Mouse (Mus musculus) forebrain, postnatal 0 days (tissue): ENCODE measurements around the gene Yy2. TPM values are rescaled to one million over a fixed set of nuclear protein-coding genes. Genes with fewer than 3 reads are reported as not detected.

Experiments
- ATAC-seq: fragments of 200-750 bp; cut with Nextera tagmentation; 2 replicates; pipeline ENCODE4 v1.8.0; 2017; ENCODE audit warnings: mild to moderate bottlenecking, moderate library complexity
- DNase-seq: peaks from one replicate; pipeline ENCODE4 v3.0.0-alpha.2; 2015
- H3K27ac ChIP-seq: fragments of 300-500 bp; sonication (generic); 2 replicates; pipeline ENCODE4 v1.5.1; 2014; ENCODE audit warnings: low read depth, mild to moderate bottlenecking, antibody characterized with exemption, low read length, moderate library complexity, mixed read lengths
- H3K27me3 ChIP-seq: fragments of 300-500 bp; sonication (generic); 2 replicates; pipeline ENCODE4 v1.6.1; 2014; ENCODE audit warnings: mild to moderate bottlenecking, low read length, mixed read lengths; ENCODE audit not compliant: insufficient read depth
- H3K36me3 ChIP-seq: fragments of 300-500 bp; sonication (generic); 2 replicates; pipeline ENCODE4 v1.6.1; 2014; ENCODE audit warnings: mild to moderate bottlenecking, moderate library complexity; ENCODE audit not compliant: insufficient read depth
- H3K4me1 ChIP-seq: fragments of 300-500 bp; sonication (generic); 2 replicates; pipeline ENCODE4 v1.6.1; 2014; ENCODE audit warnings: antibody characterized with exemption; ENCODE audit not compliant: insufficient read depth
- H3K4me2 ChIP-seq: fragments of 300-500 bp; sonication (generic); 2 replicates; pipeline ENCODE4 v1.6.1; 2014; ENCODE audit warnings: low read depth, mild to moderate bottlenecking, moderate library complexity
- H3K4me3 ChIP-seq: fragments of 300-500 bp; sonication (generic); 2 replicates; pipeline ENCODE4 v1.5.1; 2014; ENCODE audit warnings: low read depth, low read length, mixed read lengths
- H3K9ac ChIP-seq: fragments of 300-500 bp; sonication (generic); 2 replicates; pipeline ENCODE4 v1.6.1; 2014; ENCODE audit warnings: mild to moderate bottlenecking
- H3K9me3 ChIP-seq: fragments of 300-500 bp; sonication (generic); 2 replicates; pipeline ENCODE4 v1.6.1; 2016; ENCODE audit warnings: low read length
- CTCF ChIP-seq: sonication (generic); IDR thresholded peaks from 2 replicates; pipeline ENCODE4 v1.5.1; 2016; ENCODE audit warnings: antibody characterized with exemption, control low read depth, low read depth
- WGBS: fragments of 180-500 bp; shearing (Covaris S2); extraction: QIAGEN DNeasy Blood & Tissue Kit; methylation state at CpG from one replicate; pipeline ENCODE4 v1.1.7; 2014; 5-methylcytosine and 5-hydroxymethylcytosine counted together
- polyA plus RNA-seq: library from polyadenylated mRNA; unstranded; fragments of >200 nt; fragmentation: Nextera tagmentation; extraction: Ambion mirVana; gene quantifications from 2 replicates; pipeline ENCODE4 v1.2.1, GENCODE M21; 2015
- total RNA-seq: library from RNA; depleted of rRNA; stranded (reverse); fragments of >200 nt; gene quantifications from 2 replicates; pipeline ENCODE4 v1.2.3, GENCODE M21; 2014; rRNA removed

Yy2 gene
- total and polyA plus RNA-seq, 2 experiments from 2014 or later: 1.3 to 4.1 TPM

DNA sequence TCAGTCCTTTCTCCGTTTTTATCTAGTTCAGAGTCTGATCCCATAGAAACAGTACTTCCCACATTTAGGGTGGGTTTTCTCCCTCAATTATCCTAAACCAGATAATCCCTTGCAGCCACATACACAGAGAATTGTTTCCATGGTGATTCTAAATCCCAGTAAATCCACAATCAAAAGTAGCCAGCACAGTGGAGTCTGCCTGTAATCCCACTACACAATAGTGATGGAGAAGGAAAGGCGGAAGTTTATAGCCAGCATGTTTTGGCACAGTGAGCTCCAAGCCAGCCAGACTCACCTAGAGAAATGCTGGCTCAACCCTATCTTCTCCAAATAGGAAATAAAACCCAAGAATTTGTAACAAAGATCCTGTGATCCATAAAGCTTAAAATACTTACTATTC lies 25.8 kb upstream of the Yy2 start:
- no peak for ATAC-seq
- no peaks in the 10 kb centered on the region for H3K9me3 ChIP-seq
- no peak for TF ChIP-seq CTCF
- no peaks in the 10 kb centered on the region for H3K36me3 ChIP-seq
- no peak overlapping the region for H3K4me2 ChIP-seq
- H3K27me3 ChIP-seq: no peaks in the 10 kb centered on the region
- no peak overlapping the region for H3K9ac ChIP-seq
- H3K4me3 ChIP-seq: no peak overlapping the region
- WGBS: 46% methylated on average over 2 of the region's 2 CpGs
- no peak overlapping the region for H3K27ac ChIP-seq
- peaks cover 4% of the 10 kb centered on the region for H3K4me1 ChIP-seq
- DNase-seq: no peak

DNA sequence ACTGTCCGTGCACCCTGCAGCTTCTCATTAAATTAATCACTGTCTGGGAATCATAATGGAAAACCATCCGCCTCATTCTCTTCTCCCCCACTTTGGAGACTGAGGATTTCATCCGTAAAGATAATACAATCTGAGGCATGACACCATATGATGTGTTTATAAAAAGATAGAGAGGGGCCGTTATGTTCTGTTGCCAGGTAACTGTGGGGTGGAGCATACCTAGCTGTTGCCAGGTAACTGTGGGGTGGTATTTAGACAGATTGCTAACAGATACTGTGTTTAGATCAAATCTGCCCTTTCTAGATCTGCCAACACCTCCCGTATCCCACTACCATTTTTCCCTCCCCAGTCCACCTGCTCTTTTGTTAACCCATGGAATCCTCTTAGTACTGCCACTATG lies 18.2 kb upstream of the Yy2 start:
- H3K4me1 ChIP-seq: no peaks in the 10 kb centered on the region
- H3K9me3 ChIP-seq: no peaks in the 10 kb centered on the region
- H3K36me3 ChIP-seq: no peaks in the 10 kb centered on the region
- no peak overlapping the region for H3K9ac ChIP-seq
- no peak for TF ChIP-seq CTCF
- no peak overlapping the region for H3K27ac ChIP-seq
- no peaks in the 10 kb centered on the region for H3K27me3 ChIP-seq
- no peak overlapping the region for H3K4me3 ChIP-seq
- 52% methylated on average over 5 of the region's 5 CpGs for WGBS
- DNase-seq: peak; percentile 8
- peak; percentile 50; the same call in 1 of the 2 replicates for ATAC-seq
- no peak overlapping the region for H3K4me2 ChIP-seq

DNA sequence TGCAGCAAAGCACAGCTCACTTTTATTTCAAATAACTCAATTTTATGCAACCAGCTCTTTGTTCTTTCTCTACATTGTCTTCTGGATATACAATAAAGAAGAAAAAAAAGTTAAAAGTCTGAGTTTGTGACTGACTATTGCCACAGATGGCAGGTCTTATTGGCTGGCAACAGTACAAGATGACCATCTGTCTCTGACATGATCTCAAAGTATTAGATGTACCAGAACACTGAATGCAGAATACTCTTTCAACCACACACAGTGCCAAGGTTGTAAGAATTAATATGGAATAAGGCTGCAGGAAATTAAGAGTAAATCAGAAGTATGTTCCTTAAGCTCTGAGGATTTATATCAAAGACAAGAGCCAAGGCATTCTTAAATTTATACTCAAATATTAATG lies 17.6 kb upstream of the Yy2 start:
- DNase-seq (no peak), ATAC-seq (no peak)
- Histone ChIP-seq H3K9ac (no peak overlapping the region), H3K36me3 (no peaks in the 10 kb centered on the region), H3K4me3 (no peak overlapping the region), H3K27ac (no peak overlapping the region), H3K4me1 (no peaks in the 10 kb centered on the region), H3K4me2 (no peak overlapping the region), H3K27me3 (no peaks in the 10 kb centered on the region), H3K9me3 (no peaks in the 10 kb centered on the region)
- no peak for TF ChIP-seq CTCF

DNA sequence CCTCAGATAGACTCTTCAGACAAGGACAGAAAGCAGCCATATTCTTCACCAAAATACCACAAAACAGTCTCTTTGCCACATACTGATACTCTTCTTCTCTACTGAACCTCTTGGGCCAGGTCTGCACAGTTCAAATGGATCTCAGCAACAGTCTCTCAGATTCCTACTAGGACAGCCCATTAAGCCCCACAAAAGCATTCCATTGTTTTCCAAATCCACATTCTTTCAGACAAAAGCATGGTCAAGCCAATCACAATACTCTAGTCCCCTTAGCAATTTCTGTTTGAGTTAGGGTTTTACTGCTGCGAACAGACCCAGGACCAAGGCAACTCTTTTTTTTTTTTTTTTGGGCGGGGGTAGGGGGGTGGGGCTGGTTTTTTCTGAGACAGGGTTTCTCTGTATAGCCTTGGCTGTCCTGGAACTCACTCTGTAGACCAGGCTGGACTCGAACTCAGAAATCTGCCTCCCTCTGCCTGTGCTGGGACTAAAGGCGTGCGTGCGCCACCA lies 10.4 kb upstream of the Yy2 start:
- H3K27ac ChIP-seq: no peak overlapping the region
- H3K9me3 ChIP-seq: no peaks in the 10 kb centered on the region
- no peaks in the 10 kb centered on the region for H3K36me3 ChIP-seq
- no peak overlapping the region for H3K4me2 ChIP-seq
- TF ChIP-seq CTCF: no peak
- no peak overlapping the region for H3K4me3 ChIP-seq
- ATAC-seq (no peak), DNase-seq (no peak)
- no peaks in the 10 kb centered on the region for H3K27me3 ChIP-seq
- H3K4me1 ChIP-seq: no peaks in the 10 kb centered on the region
- no peak overlapping the region for H3K9ac ChIP-seq
- WGBS: 70% methylated on average over 6 of the region's 6 CpGs

GRCm38 (mm10) chrX:157574683-157575082 lies 5.9 kb upstream of the Yy2 start:
- Histone ChIP-seq H3K27ac (no peak overlapping the region), H3K9ac (no peak overlapping the region), H3K4me2 (no peak overlapping the region), H3K4me3 (no peak overlapping the region), H3K36me3 (no peaks in the 10 kb centered on the region), H3K9me3 (no peaks in the 10 kb centered on the region), H3K27me3 (no peaks in the 10 kb centered on the region), H3K4me1 (no peaks in the 10 kb centered on the region)
- no peak for DNase-seq
- no peak for ATAC-seq
- WGBS: 77% methylated on average over 2 of the region's 2 CpGs
- no peak for TF ChIP-seq CTCF

DNA sequence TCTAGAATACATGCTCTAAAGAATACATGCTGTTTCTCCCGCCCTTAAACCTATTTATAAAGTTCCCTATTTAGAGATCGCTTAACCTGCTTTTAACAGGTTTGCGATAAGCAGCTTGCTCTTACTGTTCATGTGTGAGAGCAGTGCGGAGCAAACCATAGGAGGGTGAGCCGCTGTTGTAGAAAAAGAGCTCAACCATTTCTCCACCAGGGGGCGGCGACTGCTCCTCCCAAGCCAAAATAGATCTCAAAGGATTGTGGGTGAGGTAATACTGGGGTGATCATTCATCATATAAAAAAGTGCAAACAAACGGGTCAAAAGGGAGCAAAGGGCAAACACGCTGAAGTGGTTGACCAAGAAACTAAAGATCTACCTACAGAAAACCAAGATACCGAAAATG lies 5.0 kb downstream of the Yy2 start:
- no peaks in the 10 kb centered on the region for H3K27me3 ChIP-seq
- H3K4me1 ChIP-seq: no peaks in the 10 kb centered on the region
- H3K36me3 ChIP-seq: 0 out of 2 replicates have a peak, but pooled peaks cover 8% of the 10 kb centered on the region
- 84% methylated on average over 10 of the region's 10 CpGs for WGBS
- no peak overlapping the region for H3K27ac ChIP-seq
- no peak overlapping the region for H3K4me2 ChIP-seq
- H3K9me3 ChIP-seq: no peaks in the 10 kb centered on the region
- no peak overlapping the region for H3K4me3 ChIP-seq
- DNase-seq (no peak), ATAC-seq (no peak)
- H3K9ac ChIP-seq: no peak overlapping the region
- no peak for TF ChIP-seq CTCF

- H3K4me3 ChIP-seq: no peak overlapping the region
- H3K27ac ChIP-seq: no peak overlapping the region
- ATAC-seq (peak; percentile 48; the same call in 1 of the 2 replicates), DNase-seq (no peak)
- no peaks in the 10 kb centered on the region for H3K27me3 ChIP-seq
- H3K4me2 ChIP-seq: no peak overlapping the region
- WGBS: 30% methylated on average over 3 of the region's 3 CpGs
- H3K9me3 ChIP-seq: no peaks in the 10 kb centered on the region
- H3K4me1 ChIP-seq: no peaks in the 10 kb centered on the region
- H3K36me3 ChIP-seq: no peaks in the 10 kb centered on the region
- H3K9ac ChIP-seq: no peak overlapping the region
- no peak for TF ChIP-seq CTCF
Observed at GRCm38 (mm10) chrX:157547082-157547481, 21.7 kb downstream of the Yy2 start.

Other genes starting within 250 kb of the Yy2 start
- gene Phex, start 153.7 kb downstream of the Yy2 start, total RNA-seq: 0.77 and 3.5 TPM in 2 replicates
- 0.06 and 0.08 TPM in 2 replicates for gene Phex, start 153.7 kb downstream of the Yy2 start, polyA plus RNA-seq
- 153 and 154 TPM in 2 replicates for gene Sms, start 76.7 kb downstream of the Yy2 start, total RNA-seq
- 146 and 159 TPM in 2 replicates for gene Sms, start 76.7 kb downstream of the Yy2 start, polyA plus RNA-seq
- gene Mbtps2, start 29.7 kb upstream of the Yy2 start, total RNA-seq: 15.0 and 19.0 TPM in 2 replicates
- 20.0 and 24.9 TPM in 2 replicates for gene Mbtps2, start 29.7 kb upstream of the Yy2 start, polyA plus RNA-seq
- gene Smpx, start 129.9 kb upstream of the Yy2 start, total RNA-seq: 0.15 TPM in 1 of 2 replicates, not detected in the other
- not detected in 2 replicates for gene Smpx, start 129.9 kb upstream of the Yy2 start, polyA plus RNA-seq
- 0.15 TPM in 1 of 2 replicates, not detected in the other for gene Klhl34, start 249.4 kb upstream of the Yy2 start, total RNA-seq
- gene Klhl34, start 249.4 kb upstream of the Yy2 start, polyA plus RNA-seq: 0.77 and 1.4 TPM in 2 replicates